Mouse (Mus musculus): ENCODE measurements around the gene Polr1e.

DNA sequence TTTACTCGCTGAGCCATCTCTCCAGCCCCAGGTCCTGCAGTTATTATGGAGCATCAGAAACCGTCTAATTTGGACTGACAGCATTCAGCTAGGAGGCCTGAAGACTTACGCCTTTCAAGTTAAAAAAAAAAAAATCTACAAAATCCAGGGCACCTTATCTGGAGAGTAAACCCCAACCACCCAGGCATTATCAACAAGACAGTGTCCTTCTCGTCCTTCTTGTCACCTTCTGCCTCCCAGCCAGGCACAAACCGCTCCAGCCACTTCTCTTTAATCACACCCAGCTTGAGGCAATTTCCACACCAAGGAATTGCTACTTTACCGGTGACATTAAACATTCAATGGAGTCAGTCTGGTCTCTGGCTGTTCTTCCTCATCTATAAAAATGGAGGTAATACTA, 55.2 kb downstream of the Polr1e start:
- no peak for TF ChIP-seq HCFC1 (IDR thresholded peaks at IDR 0.05; ENCODE audit: low read depth, low read length)
- no peak for TF ChIP-seq POLR2A (IDR thresholded peaks at IDR 0.05; ENCODE audit: low read depth, low read length)
- no peak for TF ChIP-seq CTCF (conservative IDR thresholded peaks at IDR 0.05 in 1 of 2, IDR thresholded peaks at IDR 0.05 in 1 of 2; ENCODE audit: low read depth in 2 of 2, low read length in 2 of 2)
- TF ChIP-seq USF1 (IDR thresholded peaks at IDR 0.05; ENCODE audit: low read depth, low read length), result no peak
